Mouse (Mus musculus): ENCODE measurements at regions not wholly inside any gene's neighbourhood (a gene's known extent, or its start where the extent isn't known, plus 50 kb on each side); places are given as distances from the start of the nearest gene placed in this dataset.

DNA sequence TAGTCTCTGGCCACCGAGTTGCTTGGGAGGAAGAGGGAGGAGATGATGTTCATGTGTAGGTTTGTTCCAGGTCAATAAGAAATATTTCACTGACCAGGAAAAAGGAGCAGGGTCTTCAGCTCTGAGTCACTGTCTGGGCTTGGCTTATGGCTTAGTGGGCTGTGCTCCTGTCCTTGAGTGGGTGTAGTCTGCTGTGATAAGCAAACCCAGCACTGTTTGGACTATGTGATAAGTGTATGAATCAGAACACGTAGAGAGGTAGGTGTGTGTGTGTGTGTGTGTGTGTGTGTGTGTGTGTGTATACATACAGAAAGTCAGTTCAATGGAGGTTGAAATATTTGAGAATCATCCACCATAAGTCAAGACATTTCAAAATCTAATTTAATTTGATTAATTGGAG is 105.6 kb downstream of the Lmo4 start:
- TF ChIP-seq KAT2A (conservative IDR thresholded peaks at IDR 0.05; ENCODE audit: low read depth, low read length) (no peak), CTCF (IDR thresholded peaks at IDR 0.05 in 2 of 3, conservative IDR thresholded peaks at IDR 0.05 in 1 of 3; ENCODE audit: control insufficient read depth in 1 of 3, insufficient read depth in 1 of 3, low read depth in 2 of 3, low read length in 3 of 3, poor library complexity in 1 of 3, severe bottlenecking in 1 of 3) (no peak), POLR2A (IDR thresholded peaks at IDR 0.05; ENCODE audit: control insufficient read depth in 1 of 2, insufficient read depth in 1 of 2, low read depth in 1 of 2, low read length in 2 of 2, poor library complexity in 1 of 2) (no peak), EP300 (IDR thresholded peaks at IDR 0.05; ENCODE audit: low read depth in 1 of 2, low read length in 2 of 2) (no peak), ZNF384 (IDR thresholded peaks at IDR 0.05; ENCODE audit: low read depth, low read length) (no peak), MAFK (IDR thresholded peaks at IDR 0.05; ENCODE audit: borderline replicate concordance, low read depth, low read length) (no peak), USF1 (IDR thresholded peaks at IDR 0.05; ENCODE audit: low read depth, low read length) (no peak), GATA1 (IDR thresholded peaks at IDR 0.05; ENCODE audit: low read depth, low read length) (no peak)
